Mouse (Mus musculus) spleen, postnatal 4 days (tissue): ENCODE measurements around the gene Lcn5.
"Not testable (repeated sequence)": the region's sequence is repeated elsewhere in the genome, so short reads cannot be mapped to it uniquely, and the experiment has no call there.

ENCODE experiments used
- DNase-seq, 2 experiments: peaks; one replicate each; pipeline ENCODE4 v3.0.0; 2022; ENCODE audit warnings: low spot score in 2 of 2

Gene Lcn5

GRCm38 (mm10) chr2:25679559-25679958 lies 21.8 kb downstream of the Lcn5 start:
- no peak for DNase-seq

- no peak for DNase-seq
Measured at GRCm38 (mm10) chr2:25682426-25682825, 24.7 kb downstream of the Lcn5 start, which contains the start of gene Lcn10. Gene Lcn10 (plus strand): TSS chr2:25682726.

GRCm38 (mm10) chr2:25686941-25687340 lies 29.2 kb downstream of the Lcn5 start:
- DNase-seq, result no peak

- peak; percentile 37 to 81 for DNase-seq
Measured at GRCm38 (mm10) chr2:25694605-25695004, 36.9 kb downstream of the Lcn5 start.

GRCm38 (mm10) chr2:25696951-25697350 lies 39.2 kb downstream of the Lcn5 start:
- no peak for DNase-seq

GRCm38 (mm10) chr2:25698696-25699095 lies 40.9 kb downstream of the Lcn5 start:
- no peak for DNase-seq

- DNase-seq, result not testable (repeated sequence)
Measured at GRCm38 (mm10) chr2:25699743-25700142, 42.0 kb downstream of the Lcn5 start, which contains the start of gene Obp2a. Gene Obp2a (plus strand): TSS chr2:25700043.

GRCm38 (mm10) chr2:25701001-25701400 lies 43.2 kb downstream of the Lcn5 start:
- peak in 1 of 2 experiments; percentile 38 for DNase-seq

- DNase-seq, result no peak
Measured at GRCm38 (mm10) chr2:25703706-25704105, 46.0 kb downstream of the Lcn5 start.

GRCm38 (mm10) chr2:25706643-25707481 lies 49.1 kb downstream of the Lcn5 start, which contains the start of gene Bmyc:
Gene Bmyc (plus strand): TSS chr2:25706739.
- DNase-seq, result peak; percentile 43 to 68

GRCm38 (mm10) chr2:25708121-25708520 lies 50.4 kb downstream of the Lcn5 start:
- DNase-seq, result peak in 1 of 2 experiments; percentile 28

GRCm38 (mm10) chr2:25709056-25709455 lies 51.3 kb downstream of the Lcn5 start:
- not testable (repeated sequence) for DNase-seq

- DNase-seq, result not testable (repeated sequence)
Measured at GRCm38 (mm10) chr2:25709791-25710190, 52.0 kb downstream of the Lcn5 start.
